Mouse (Mus musculus) heart, postnatal 36 days (tissue): ENCODE data around the gene Tas2r102. TPM values are rescaled to one million over a fixed set of nuclear protein-coding genes. Genes with fewer than 3 reads are reported as not detected.

ENCODE experiments used
- DNase-seq, 2 experiments: peaks; one replicate each; pipeline ENCODE4 v3.0.0; 2021 to 2022
- intact Hi-C: fragments of 180-260 bp; cut with DNase I; formaldehyde crosslinking; loops from one replicate; pipeline ENCODE4 v1.15.1; 2025
- total RNA-seq, 2 experiments: library from RNA; stranded (reverse); gene quantifications; 2 replicates each; pipeline ENCODE4 v1.2.3; 2021

Tas2r102 gene
- total RNA-seq = not detected

GRCm38 (mm10) chr6:132761831-132762230, at the start of gene Tas2r102:
TSS of gene Tas2r102 (plus strand) at chr6:132762131.
- DNase-seq = no peak
- intact Hi-C loops = no loop called here

GRCm38 (mm10) chr6:132737935-132738334, 24.0 kb upstream of the Tas2r102 start, which contains the start of gene Tas2r115:
TSS of gene Tas2r115 (minus strand) at chr6:132738035.
- intact Hi-C loops = no loop called here
- DNase-seq = no peak

- no peak for DNase-seq
These were observed 11.7 kb upstream of the Tas2r102 start for GRCm38 (mm10) chr6:132750206-132750605.

GRCm38 (mm10) chr6:132754430-132754829, 7.5 kb upstream of the Tas2r102 start, which contains the start of gene Tas2r124:
TSS of gene Tas2r124 (plus strand) at chr6:132754730.
- intact Hi-C loops = no loop called here
- no peak for DNase-seq

More at GRCm38 (mm10) chr6:132750206-132750605, 11.7 kb upstream of the Tas2r102 start:
- intact Hi-C loops = no loop called here

- intact Hi-C loops = no loop called here
- no peak for DNase-seq
These were observed 16.1 kb downstream of the Tas2r102 start, which contains the start of gene Tas2r136 for GRCm38 (mm10) chr6:132778062-132778461. TSS of gene Tas2r136 (minus strand) at chr6:132778162.

- intact Hi-C loops = loop anchor here (10.0 kb wide), 1 partner anchor 189 kb away; the partner anchor contains the start of gene Tas2r109
- DNase-seq = no peak
These were observed 33.5 kb downstream of the Tas2r102 start for GRCm38 (mm10) chr6:132795393-132795792.

GRCm38 (mm10) chr6:132802518-132802917, 40.6 kb downstream of the Tas2r102 start, which contains the start of gene Tas2r117:
TSS of gene Tas2r117 (plus strand) at chr6:132802818.
- DNase-seq = no peak
- intact Hi-C loops = no loop called here

Other genes starting within 250 kb of the Tas2r102 start
- not detected for gene Prh1, start 192.3 kb upstream of the Tas2r102 start, total RNA-seq
- gene Prp2, start 166.2 kb upstream of the Tas2r102 start, total RNA-seq = not detected
- gene A630073D07Rik, start 110.6 kb upstream of the Tas2r102 start, total RNA-seq = not detected
- not detected for gene Tas2r120, start 105.2 kb upstream of the Tas2r102 start, total RNA-seq
- not detected for gene Tas2r121, start 61.1 kb upstream of the Tas2r102 start, total RNA-seq
- gene Tas2r122, start 50.2 kb upstream of the Tas2r102 start, total RNA-seq = not detected
- gene Tas2r115, start 24.1 kb upstream of the Tas2r102 start, total RNA-seq = not detected
- gene Tas2r124, start 7.4 kb upstream of the Tas2r102 start, total RNA-seq = not detected
- not detected for gene Tas2r136, start 16.0 kb downstream of the Tas2r102 start, total RNA-seq
- gene Tas2r117, start 40.7 kb downstream of the Tas2r102 start, total RNA-seq = not detected
- gene Tas2r123, start 85.0 kb downstream of the Tas2r102 start, total RNA-seq = not detected
- not detected for gene Tas2r116, start 93.3 kb downstream of the Tas2r102 start, total RNA-seq
- not detected for gene Tas2r110, start 105.9 kb downstream of the Tas2r102 start, total RNA-seq
- gene Tas2r113, start 130.9 kb downstream of the Tas2r102 start, total RNA-seq = not detected
- gene Tas2r125, start 147.5 kb downstream of the Tas2r102 start, total RNA-seq = not detected
- gene Tas2r129, start 189.0 kb downstream of the Tas2r102 start, total RNA-seq = not detected
- gene Tas2r131, start 195.8 kb downstream of the Tas2r102 start, total RNA-seq = not detected
- not detected for gene Tas2r109, start 218.8 kb downstream of the Tas2r102 start, total RNA-seq